Mouse (Mus musculus): Measurements from ENCODE around the gene Phactr4.

- no peak for TF ChIP-seq POLR2A (IDR thresholded peaks at IDR 0.05; ENCODE audit: borderline replicate concordance, low read depth, low read length)
- TF ChIP-seq CTCF (IDR thresholded peaks at IDR 0.05; ENCODE audit: low read depth, low read length): no peak
These were observed 83.3 kb downstream of the Phactr4 start for GRCm38 (mm10) chr4:132338943-132339342.

All from bone marrow macrophage, adult 2 months (primary cell).